15 mouse cellular contexts compared by ENCODE assay signal in the genomic region with DNA sequence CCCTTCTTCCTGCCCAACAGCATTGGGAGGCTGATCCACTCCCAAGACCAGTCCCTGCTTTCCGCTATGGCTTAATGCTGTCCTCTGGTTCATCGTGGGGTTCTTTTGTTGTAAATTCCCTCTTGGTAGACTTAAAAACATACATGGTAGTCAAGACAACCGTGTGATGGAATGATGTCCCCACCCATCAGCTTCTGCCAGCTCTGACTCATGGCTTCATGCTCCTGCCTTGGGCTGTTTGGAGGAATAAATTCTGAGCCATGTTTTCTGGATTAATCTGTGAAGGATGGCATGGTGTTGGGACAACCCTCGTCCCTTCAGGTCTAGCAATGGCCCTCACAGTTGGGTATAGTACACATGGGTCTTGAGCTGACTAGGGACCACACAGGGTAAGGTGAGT. TPM values are rescaled to one million over a fixed set of nuclear protein-coding genes. Genes with fewer than 3 reads are reported as not detected.
DNase-seq lines count a peak whose midpoint lies in the region; ATAC-seq lines count a peak whose summit lies in the region.
"Had no signal": no experiment of that assay in that cellular context is flagged by ENCODE, and none has a peak within 500 bp of the region (broad histone marks: within the 10 kb centered on the region; RNA-seq: fewer than 3 reads in every experiment).

No protein-coding gene starts in this region.

- DNase-seq in gastrocnemius, adult 18-20 months (ENCODE audit: low spot score) = peak; percentile 41
- DNase-seq in gastrocnemius, postnatal 10 days = no peak
- DNase-seq in lung, adult 18-20 months = peak; percentile 7 to 9
- DNase-seq in lung, postnatal 4 days = no peak
- peak; percentile 87 for DNase-seq in NIH3T3 (ENCODE audit: low read depth)
- DNase-seq in heart, postnatal 25 days (ENCODE audit: low spot score) = peak; percentile 24
- no peak for DNase-seq in liver, embryonic 11.5 days (ENCODE audit: low spot score)
- DNase-seq: adrenal gland, adult 8-10 months; B cell, adult 2 months; cerebellum, adult 2 months; kidney, postnatal 36 days; thymus, adult 18-20 months had no signal

- no peaks in the 10 kb centered on the region for H3K9me3 ChIP-seq in liver, embryonic 11.5 days (ENCODE audit: control insufficient read depth, low read length)
- H3K9me3 ChIP-seq: embryonic facial prominence, embryonic 12.5 days had no signal

- peaks cover 8% of the 10 kb centered on the region; the same call in 1 of the 2 replicates for H3K36me3 ChIP-seq in liver, embryonic 11.5 days (ENCODE audit: control insufficient read depth, insufficient read depth, low read length)

- H3K27me3 ChIP-seq in liver, embryonic 11.5 days (replicated peaks; ENCODE audit: control insufficient read depth, insufficient read depth, low read length) = no peaks in the 10 kb centered on the region
- H3K27me3 ChIP-seq: embryonic facial prominence, embryonic 12.5 days had no signal

- intact Hi-C loops in heart, postnatal 25 days (cut with DNase I) = no loop called here

- no peak overlapping the region for H3K27ac ChIP-seq in liver, embryonic 11.5 days (ENCODE audit: low read depth, low read length)
- H3K27ac ChIP-seq: embryonic facial prominence, embryonic 12.5 days had no signal

- no peak for ATAC-seq in liver, embryonic 11.5 days (replicated peaks; ENCODE audit: low FRiP score)
- ATAC-seq: intestine, embryonic 16.5 days had no signal

- no peaks in the 10 kb centered on the region for H3K4me1 ChIP-seq in liver, embryonic 11.5 days (replicated peaks; ENCODE audit: control insufficient read depth, insufficient read depth, low read length)
- H3K4me1 ChIP-seq: embryonic facial prominence, embryonic 12.5 days had no signal

- no peak overlapping the region for H3K4me2 ChIP-seq in liver, embryonic 11.5 days
- H3K4me2 ChIP-seq: embryonic facial prominence, embryonic 12.5 days had no signal

- 90% methylated on average over 4 of the region's 4 CpGs for WGBS in liver, embryonic 11.5 days

- H3K4me3 ChIP-seq in liver, embryonic 11.5 days (ENCODE audit: low read depth, low read length) = no peak overlapping the region
- H3K4me3 ChIP-seq: embryonic facial prominence, embryonic 12.5 days had no signal

- no peak overlapping the region for H3K9ac ChIP-seq in liver, embryonic 11.5 days (ENCODE audit: low read depth, low read length)
- H3K9ac ChIP-seq: embryonic facial prominence, embryonic 12.5 days had no signal

RNA-seq across cellular contexts. Expression of a gene that starts 42.3 kb away (rescaled TPM):
- total RNA-seq in gastrocnemius, adult 18-20 months (2021) = 1 to 10 TPM; 8.8 to 9.9 TPM
- 10 to 100 TPM in 1 of 2 experiments, 1 to 10 TPM in 1; 9.5 to 13.3 TPM for total RNA-seq in gastrocnemius, postnatal 10 days (2021)
- 1 to 10 TPM; 3.6 to 3.9 TPM for total RNA-seq in heart, postnatal 25 days (2021)
- polyA plus RNA-seq in liver, embryonic 11.5 days (2014; fragmentation: Nextera tagmentation; extraction: Ambion mirVana) = 10.3 and 10.7 TPM in 2 replicates

RNA-seq across cellular contexts. Expression of a gene that starts 43.9 kb away (rescaled TPM):
- 10 to 100 TPM; 24.8 to 25.6 TPM for total RNA-seq in gastrocnemius, adult 18-20 months (2021)
- 10 to 100 TPM; 24.6 to 27.4 TPM for total RNA-seq in gastrocnemius, postnatal 10 days (2021)
- 1 to 10 TPM; 3.8 to 5.8 TPM for total RNA-seq in heart, postnatal 25 days (2021)
- polyA plus RNA-seq in liver, embryonic 11.5 days (2014; fragmentation: Nextera tagmentation; extraction: Ambion mirVana) = 7.9 and 8.8 TPM in 2 replicates
- total RNA-seq: common myeloid progenitor, adult 5-6 weeks had no signal

Comparison
In these comparisons a context has a peak if more than half of its experiments do, and no peak if none do; other contexts are left out.
1. DNase-seq: peak in gastrocnemius, adult 18-20 months (single experiment), lung, adult 18-20 months (2 of 2), NIH3T3 (single experiment) and heart, postnatal 25 days (single experiment); none in gastrocnemius, postnatal 10 days (single experiment), lung, postnatal 4 days (0 of 2) and liver, embryonic 11.5 days (single experiment).